26 mouse cellular contexts compared by ENCODE assay signal in the genomic region with DNA sequence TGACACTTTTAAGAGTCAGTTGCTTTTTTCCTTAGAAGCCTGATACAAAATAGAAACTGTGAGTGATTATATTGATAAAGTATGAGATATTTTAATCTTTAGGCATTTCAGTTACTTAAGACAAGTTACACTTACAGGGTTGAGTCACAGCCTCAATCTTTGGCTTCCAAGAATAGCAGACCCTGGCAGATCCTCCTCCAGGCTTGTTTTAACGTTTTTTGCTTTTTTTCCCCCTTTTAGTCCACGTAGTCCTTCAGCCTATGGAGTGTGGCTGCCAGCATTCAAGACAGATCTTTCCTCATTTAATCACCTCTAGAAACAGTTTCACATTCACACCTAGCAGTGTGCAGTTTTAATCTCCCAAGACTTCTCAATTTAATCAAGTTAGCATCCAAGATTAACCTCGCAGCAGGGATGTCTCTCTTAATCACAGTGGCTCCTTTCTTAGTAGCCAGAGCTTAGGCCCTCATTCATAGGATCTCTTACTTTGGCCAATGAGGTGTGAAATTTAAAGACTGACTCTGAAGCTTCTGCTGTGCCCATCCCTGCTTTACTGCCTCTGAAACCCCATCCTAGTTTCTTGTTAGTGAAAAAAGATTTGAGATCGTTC.
DNase-seq lines count a peak whose midpoint lies in the region; ATAC-seq and TF ChIP-seq lines count a peak whose summit lies in the region.
"Had no signal": no experiment of that assay in that cellular context is flagged by ENCODE, and none has a peak within 500 bp of the region (broad histone marks: within the 10 kb centered on the region; RNA-seq: fewer than 3 reads in every experiment).

No protein-coding gene starts in this region.

- peak; percentile 56 for ATAC-seq in hindbrain, embryonic 16.5 days
- ATAC-seq in hindbrain, embryonic 11.5 days (ENCODE audit: low FRiP score), result no peak
- ATAC-seq in midbrain, postnatal 0 days (ENCODE audit: low FRiP score), result no peak
- ATAC-seq in midbrain, embryonic 13.5 days, result no peak
- ATAC-seq: intestine, postnatal 0 days had no signal

- H3K27me3 ChIP-seq in hindbrain, embryonic 16.5 days (replicated peaks; ENCODE audit: control insufficient read depth, insufficient read depth, low read length), result no peaks in the 10 kb centered on the region
- H3K27me3 ChIP-seq in hindbrain, embryonic 11.5 days (ENCODE audit: control insufficient read depth, insufficient read depth, low read length), result no peaks in the 10 kb centered on the region
- no peaks in the 10 kb centered on the region for H3K27me3 ChIP-seq in midbrain, postnatal 0 days (ENCODE audit: insufficient read depth, low read length)
- H3K27me3 ChIP-seq in midbrain, embryonic 13.5 days, result no peaks in the 10 kb centered on the region
- H3K27me3 ChIP-seq: heart, embryonic 13.5 days; stomach, embryonic 15.5 days had no signal

- no peak overlapping the region for H3K4me3 ChIP-seq in hindbrain, embryonic 16.5 days (ENCODE audit: low read length)
- no peak overlapping the region for H3K4me3 ChIP-seq in hindbrain, embryonic 11.5 days (ENCODE audit: low read depth, low read length)
- H3K4me3 ChIP-seq in midbrain, postnatal 0 days (ENCODE audit: low read depth, low read length), result no peak overlapping the region
- no peak overlapping the region for H3K4me3 ChIP-seq in midbrain, embryonic 13.5 days (replicated peaks)
- H3K4me3 ChIP-seq: forebrain, embryonic 12.5 days; heart, embryonic 13.5 days; hindbrain, embryonic 10.5 days; stomach, embryonic 15.5 days had no signal

- H3K9ac ChIP-seq in hindbrain, embryonic 16.5 days (ENCODE audit: low read depth, low read length), result no peak overlapping the region
- H3K9ac ChIP-seq in hindbrain, embryonic 11.5 days (ENCODE audit: low read depth, low read length), result no peak overlapping the region
- H3K9ac ChIP-seq in midbrain, postnatal 0 days (replicated peaks; ENCODE audit: low read length, poor library complexity, severe bottlenecking), result no peak overlapping the region
- no peak overlapping the region for H3K9ac ChIP-seq in midbrain, embryonic 13.5 days (replicated peaks)
- H3K9ac ChIP-seq: forebrain, embryonic 12.5 days; heart, embryonic 13.5 days; liver, embryonic 14.5 days; stomach, embryonic 15.5 days had no signal

- no peak overlapping the region for H3K4me2 ChIP-seq in hindbrain, embryonic 16.5 days (ENCODE audit: low read length)
- no peak overlapping the region for H3K4me2 ChIP-seq in hindbrain, embryonic 11.5 days (replicated peaks; ENCODE audit: low read depth, low read length)
- H3K4me2 ChIP-seq in midbrain, postnatal 0 days (ENCODE audit: low read depth, low read length, poor library complexity, severe bottlenecking), result no peak overlapping the region
- no peak overlapping the region for H3K4me2 ChIP-seq in midbrain, embryonic 13.5 days (replicated peaks)
- H3K4me2 ChIP-seq: forebrain, embryonic 12.5 days; heart, embryonic 13.5 days; stomach, embryonic 15.5 days had no signal

- no peaks in the 10 kb centered on the region for H3K4me1 ChIP-seq in hindbrain, embryonic 16.5 days (ENCODE audit: control insufficient read depth, insufficient read depth, low read depth, low read length)
- no peaks in the 10 kb centered on the region for H3K4me1 ChIP-seq in hindbrain, embryonic 11.5 days (replicated peaks; ENCODE audit: control insufficient read depth, insufficient read depth, low read length)
- no peaks in the 10 kb centered on the region for H3K4me1 ChIP-seq in midbrain, postnatal 0 days (ENCODE audit: insufficient read depth, low read length)
- H3K4me1 ChIP-seq in midbrain, embryonic 13.5 days (replicated peaks), result no peaks in the 10 kb centered on the region
- H3K4me1 ChIP-seq: forebrain, embryonic 12.5 days; hindbrain, embryonic 10.5 days; stomach, embryonic 15.5 days had no signal

- intact Hi-C loops in gastrocnemius, postnatal 36 days (cut with DNase I), result no loop called here

- H3K27ac ChIP-seq in hindbrain, embryonic 16.5 days (ENCODE audit: low read depth, low read length), result no peak overlapping the region
- H3K27ac ChIP-seq in hindbrain, embryonic 11.5 days (ENCODE audit: low read depth, low read length), result no peak overlapping the region
- H3K27ac ChIP-seq in midbrain, postnatal 0 days (ENCODE audit: low read depth, low read length), result no peak overlapping the region
- no peak overlapping the region for H3K27ac ChIP-seq in midbrain, embryonic 13.5 days
- H3K27ac ChIP-seq: forebrain, embryonic 12.5 days; heart, embryonic 13.5 days; hindbrain, embryonic 10.5 days; liver, embryonic 14.5 days; macrophage; stomach, embryonic 15.5 days had no signal

- WGBS in hindbrain, embryonic 16.5 days, result 36% methylated on average over 4 of the region's 4 CpGs
- 47% methylated on average over 4 of the region's 4 CpGs for WGBS in hindbrain, embryonic 11.5 days
- whole genome bisulfite sequencing in midbrain, postnatal 0 days, result 14% methylated on average over 4 of the region's 4 CpGs
- 8% methylated on average over 4 of the region's 4 CpGs for WGBS in midbrain, embryonic 13.5 days

- no peaks in the 10 kb centered on the region for H3K36me3 ChIP-seq in hindbrain, embryonic 16.5 days (ENCODE audit: control insufficient read depth, insufficient read depth, low read length)
- no peaks in the 10 kb centered on the region for H3K36me3 ChIP-seq in hindbrain, embryonic 11.5 days (ENCODE audit: control insufficient read depth, insufficient read depth, low read length)
- no peaks in the 10 kb centered on the region for H3K36me3 ChIP-seq in midbrain, postnatal 0 days (ENCODE audit: insufficient read depth, low read length)
- H3K36me3 ChIP-seq in midbrain, embryonic 13.5 days, result no peaks in the 10 kb centered on the region
- H3K36me3 ChIP-seq: forebrain, embryonic 12.5 days; heart, embryonic 13.5 days; hindbrain, embryonic 10.5 days; stomach, embryonic 15.5 days had no signal

- no peaks in the 10 kb centered on the region for H3K9me3 ChIP-seq in hindbrain, embryonic 16.5 days (ENCODE audit: control insufficient read depth, low read length)
- no peaks in the 10 kb centered on the region for H3K9me3 ChIP-seq in hindbrain, embryonic 11.5 days (ENCODE audit: control insufficient read depth, low read length)
- no peaks in the 10 kb centered on the region for H3K9me3 ChIP-seq in midbrain, postnatal 0 days (ENCODE audit: low read length)
- no peaks in the 10 kb centered on the region for H3K9me3 ChIP-seq in midbrain, embryonic 13.5 days
- H3K9me3 ChIP-seq: forebrain, embryonic 12.5 days; heart, embryonic 13.5 days; hindbrain, embryonic 10.5 days; stomach, embryonic 15.5 days had no signal

- TF ChIP-seq CTCF in midbrain, postnatal 0 days (IDR thresholded peaks at IDR 0.05), result no peak

- DNase-seq in hindbrain, embryonic 11.5 days (ENCODE audit: low spot score), result no peak
- peak; percentile 21 for DNase-seq in midbrain, postnatal 0 days (ENCODE audit: low spot score)
- DNase-seq in retina, embryonic 14.5 days (ENCODE audit: low spot score), result peak; percentile 44
- peak; percentile 41 for DNase-seq in telencephalon, adult 2 months (ENCODE audit: low read depth, low spot score)
- no peak for DNase-seq in gastrocnemius, postnatal 36 days
- DNase-seq: adrenal gland, postnatal 36 days; B cell, adult 2 months; cerebellum, adult 8-10 months; cerebellum, postnatal 25 days; heart, postnatal 10 days; kidney, adult 9 months; kidney, postnatal 10 days; layer of hippocampus, postnatal 36 days; liver; lung, adult 2 months; lung, postnatal 10 days; thymus, postnatal 25 days had no signal

Comparison
In these comparisons a context has a peak if more than half of its experiments do, and no peak if none do; other contexts are left out.
1. DNase-seq: peak in midbrain, postnatal 0 days (single experiment), retina, embryonic 14.5 days (single experiment) and telencephalon, adult 2 months (single experiment); none in hindbrain, embryonic 11.5 days (single experiment) and gastrocnemius, postnatal 36 days (0 of 2).